Mouse (Mus musculus) CH12.LX (cell line): ENCODE measurements at regions not wholly inside any gene's neighbourhood (a gene's known extent, or its start where the extent isn't known, plus 50 kb on each side); places are given as distances from the start of the nearest gene placed in this dataset.

Experiments used
- DNase-seq: peaks from one replicate; pipeline ENCODE4 v3.0.0-alpha.2; 2013; ENCODE audit errors: extremely low read depth
- H3K27ac ChIP-seq: 2 replicates; pipeline ENCODE4 v1.5.1; 2012; ENCODE audit warnings: low read depth, mild to moderate bottlenecking, control low read depth, moderate library complexity; ENCODE audit not compliant: insufficient read depth
- H3K27me3 ChIP-seq: replicated peaks from 2 replicates; pipeline ENCODE3; 2012; ENCODE audit warnings: inconsistent platforms
- H3K36me3 ChIP-seq, 2 experiments: replicated peaks in 1 of 2; 2 replicates each; pipeline versions ENCODE3 to v1.6.1; 2012; ENCODE audit warnings: inconsistent platforms in 1 of 2, low read length in 1 of 2, mild to moderate bottlenecking in 1 of 2, mixed read lengths in 1 of 2, moderate library complexity in 1 of 2; ENCODE audit not compliant: control insufficient read depth in 1 of 2, insufficient read depth in 1 of 2
- H3K4me1 ChIP-seq, 2 experiments: 2 replicates each; pipeline ENCODE4 v1.6.1; 2012; ENCODE audit warnings: inconsistent platforms in 1 of 2, moderate library complexity in 1 of 2; ENCODE audit not compliant: insufficient read depth in 2 of 2, control insufficient read depth in 1 of 2
- H3K4me2 ChIP-seq: 2 replicates; pipeline ENCODE4 v1.6.1; 2012; ENCODE audit warnings: low read depth, mild to moderate bottlenecking, control low read depth; ENCODE audit not compliant: poor library complexity, insufficient read depth, severe bottlenecking
- H3K4me3 ChIP-seq, 3 experiments: fragments of 150-350 bp in 1 of 3; sonication (generic) in 1 of 3; replicated peaks in 1 of 3; 2 replicates each; pipeline versions ENCODE3 to v1.5.1; 2011 to 2012; ENCODE audit warnings: low read depth in 2 of 3, low read length in 2 of 3, mild to moderate bottlenecking in 2 of 3, moderate library complexity in 2 of 3, control low read depth in 1 of 3, improper control_type of control experiment in 1 of 3, inconsistent platforms in 1 of 3, mixed read lengths in 1 of 3; ENCODE audit not compliant: poor library complexity in 1 of 3
- H3K79me2 ChIP-seq: replicated peaks from 2 replicates; pipeline ENCODE4 v1.6.1; 2012; ENCODE audit warnings: mild to moderate bottlenecking, moderate library complexity; ENCODE audit not compliant: control insufficient read depth, poor library complexity, insufficient read depth, severe bottlenecking; ENCODE audit errors: extremely low read depth
- H3K9ac ChIP-seq: 2 replicates; pipeline ENCODE4 v1.6.1; 2012; ENCODE audit warnings: low read depth, mild to moderate bottlenecking, control low read depth, moderate library complexity; ENCODE audit not compliant: insufficient read depth
- H3K9me3 ChIP-seq: replicated peaks from 2 replicates; pipeline ENCODE3; 2012; ENCODE audit warnings: low read length, inconsistent platforms, mixed read lengths
- BHLHE40 ChIP-seq: IDR thresholded peaks from 2 replicates; pipeline ENCODE4 v1.6.1; 2011; ENCODE audit warnings: mild to moderate bottlenecking, low read depth, low read length, improper control_type of control experiment
- CHD2 ChIP-seq: IDR thresholded peaks from 2 replicates; pipeline ENCODE4 v1.6.1; 2011; ENCODE audit warnings: low read length, improper control_type of control experiment
- CTCF ChIP-seq, 2 experiments: IDR thresholded peaks in 1 of 2; conservative IDR thresholded peaks in 1 of 2; 2 replicates each; pipeline ENCODE4 v1.5.1; 2011 to 2012; ENCODE audit warnings: low read depth in 2 of 2, low read length in 2 of 2, improper control_type of control experiment in 1 of 2, inconsistent platforms in 1 of 2, mild to moderate bottlenecking in 1 of 2, moderate library complexity in 1 of 2
- E2F4 ChIP-seq: IDR thresholded peaks from 2 replicates; pipeline ENCODE4 v1.6.1; 2011; ENCODE audit warnings: low read depth, low read length, improper control_type of control experiment; ENCODE audit not compliant: insufficient replicate concordance
- ELF1 ChIP-seq: IDR thresholded peaks from 2 replicates; pipeline ENCODE4 v1.6.1; 2014; ENCODE audit warnings: low read depth, mild to moderate bottlenecking, inconsistent platforms, low read length, improper control_type of control experiment
- EP300 ChIP-seq: IDR thresholded peaks from 2 replicates; pipeline ENCODE4 v1.6.1; 2011; ENCODE audit warnings: low read length, improper control_type of control experiment
- GABPA ChIP-seq: IDR thresholded peaks from 2 replicates; pipeline ENCODE4 v1.6.1; 2012; ENCODE audit warnings: low read depth, low read length, improper control_type of control experiment, inconsistent platforms; ENCODE audit not compliant: insufficient replicate concordance
- IRF4 ChIP-seq: IDR thresholded peaks from 2 replicates; pipeline ENCODE4 v1.6.1; 2014; ENCODE audit warnings: low read depth, mild to moderate bottlenecking, inconsistent platforms, low read length, improper control_type of control experiment
- JUN ChIP-seq: IDR thresholded peaks from 2 replicates; pipeline ENCODE4 v1.6.1; 2011; ENCODE audit warnings: low read depth, mild to moderate bottlenecking, low read length, improper control_type of control experiment, moderate library complexity; ENCODE audit not compliant: insufficient read depth
- KAT2A ChIP-seq: IDR thresholded peaks from 2 replicates; pipeline ENCODE4 v1.6.1; 2012; ENCODE audit warnings: low read length, improper control_type of control experiment, inconsistent platforms; ENCODE audit not compliant: insufficient replicate concordance
- MAFK ChIP-seq: IDR thresholded peaks from 2 replicates; pipeline ENCODE4 v1.6.1; 2011; ENCODE audit warnings: low read length, improper control_type of control experiment; ENCODE audit not compliant: insufficient replicate concordance
- MAX ChIP-seq: IDR thresholded peaks from 2 replicates; pipeline ENCODE4 v1.6.1; 2011; ENCODE audit warnings: low read length, improper control_type of control experiment
- MEF2A ChIP-seq: IDR thresholded peaks from 2 replicates; pipeline ENCODE4 v1.6.1; 2014; ENCODE audit warnings: low read depth, mild to moderate bottlenecking, inconsistent platforms, low read length, improper control_type of control experiment, borderline replicate concordance
- MXI1 ChIP-seq: IDR thresholded peaks from 2 replicates; pipeline ENCODE4 v1.6.1; 2011; ENCODE audit warnings: mild to moderate bottlenecking, low read depth, low read length, improper control_type of control experiment
- NRF1 ChIP-seq: IDR thresholded peaks from 2 replicates; pipeline ENCODE4 v1.6.1; 2014; ENCODE audit warnings: low read depth, mild to moderate bottlenecking, inconsistent platforms, low read length, improper control_type of control experiment, moderate library complexity
- PAX5 ChIP-seq: IDR thresholded peaks from 2 replicates; pipeline ENCODE4 v1.6.1; 2012; ENCODE audit warnings: low read length, inconsistent platforms, mixed read lengths
- POLR2AphosphoS2 ChIP-seq: IDR thresholded peaks from 2 replicates; pipeline ENCODE4 v1.6.1; 2011; ENCODE audit warnings: low read depth, low read length, improper control_type of control experiment
- SIN3A ChIP-seq: IDR thresholded peaks from 2 replicates; pipeline ENCODE4 v1.6.1; 2012; ENCODE audit warnings: low read length, improper control_type of control experiment, inconsistent platforms
- UBTF ChIP-seq: IDR thresholded peaks from 2 replicates; pipeline ENCODE4 v1.6.1; 2012; ENCODE audit warnings: low read depth, mild to moderate bottlenecking, inconsistent platforms, low read length, improper control_type of control experiment, moderate library complexity
- USF2 ChIP-seq: conservative IDR thresholded peaks from 2 replicates; pipeline ENCODE4 v1.6.1; 2011; ENCODE audit warnings: low read depth, low read length, improper control_type of control experiment
- ZKSCAN1 ChIP-seq: IDR thresholded peaks from 2 replicates; pipeline ENCODE4 v1.6.1; 2012; ENCODE audit warnings: low read depth, inconsistent platforms, low read length, improper control_type of control experiment, borderline replicate concordance
- dilution Hi-C: fragments of 300-500 bp; cut with MboI; formaldehyde crosslinking; loops from 2 replicates; pipeline ENCODE4 v1.14.3; 2020; ENCODE audit warnings: low sequenced_read_pairs; ENCODE audit not compliant: extremely low pct_unique_long_range_greater_than_20kb, extremely low pct_ligation_motif_present
- in situ Hi-C: fragments of 300-500 bp; cut with MboI; formaldehyde crosslinking; loops from 3 replicates; pipeline ENCODE4 v1.14.3; 2019; ENCODE audit warnings: low sequenced_read_pairs, low pct_ligation_motif_present, low pct_unique_long_range_greater_than_20kb, mixed read lengths

GRCm38 (mm10) chr3:121617351-121617750 lies 53.2 kb upstream of the 4930432M17Rik start:
- H3K79me2 ChIP-seq, result no peaks in the 10 kb centered on the region
- in situ Hi-C loops, result no loop called here
- TF ChIP-seq MXI1 (no peak), JUN (no peak), MEF2A (no peak), E2F4 (no peak), GABPA (no peak)
- no peak for DNase-seq
- no peak overlapping the region for H3K4me2 ChIP-seq
- no peak overlapping the region for H3K27ac ChIP-seq
- peaks cover 0 to 6% of the 10 kb centered on the region in 2 experiments; a peak in 1 of 4 replicates for H3K4me1 ChIP-seq
- H3K9me3 ChIP-seq, result no peaks in the 10 kb centered on the region
- H3K9ac ChIP-seq, result no peak overlapping the region
- H3K36me3 ChIP-seq, result no peaks in the 10 kb centered on the region
- no peaks in the 10 kb centered on the region for H3K27me3 ChIP-seq
- H3K4me3 ChIP-seq, result no peak overlapping the region
- dilution Hi-C loops, result no loop called here

- TF ChIP-seq SIN3A (no peak), MAFK (no peak), CTCF (conservative IDR thresholded peaks at IDR 0.05 in 1 of 2, IDR thresholded peaks at IDR 0.05 in 1 of 2; ENCODE audit: low read depth in 2 of 2, low read length in 2 of 2) (no peak), USF2 (no peak), CHD2 (no peak), GABPA (no peak), ELF1 (no peak), NRF1 (no peak), POLR2AphosphoS2 (no peak), ZKSCAN1 (no peak), EP300 (no peak), MAX (no peak)
- no peaks in the 10 kb centered on the region for H3K27me3 ChIP-seq
These were observed 54.5 kb upstream of the 4930432M17Rik start for GRCm38 (mm10) chr3:121616075-121616474.

GRCm38 (mm10) chr3:121614741-121615140 lies 55.8 kb upstream of the 4930432M17Rik start:
- H3K4me3 ChIP-seq, result no peak overlapping the region
- H3K4me1 ChIP-seq, result peaks cover 0 to 6% of the 10 kb centered on the region in 2 experiments; a peak in 1 of 4 replicates
- dilution Hi-C loops, result no loop called here
- no peak overlapping the region for H3K4me2 ChIP-seq
- H3K79me2 ChIP-seq, result no peaks in the 10 kb centered on the region
- no peak for DNase-seq
- H3K36me3 ChIP-seq, result no peaks in the 10 kb centered on the region
- no peaks in the 10 kb centered on the region for H3K9me3 ChIP-seq
- H3K27ac ChIP-seq, result no peak overlapping the region
- no peaks in the 10 kb centered on the region for H3K27me3 ChIP-seq
- in situ Hi-C loops, result no loop called here
- TF ChIP-seq NRF1 (no peak), UBTF (no peak), CTCF (conservative IDR thresholded peaks at IDR 0.05 in 1 of 2, IDR thresholded peaks at IDR 0.05 in 1 of 2; ENCODE audit: low read depth in 2 of 2, low read length in 2 of 2) (no peak), PAX5 (no peak), IRF4 (no peak), BHLHE40 (no peak), ELF1 (no peak), KAT2A (no peak)
- H3K9ac ChIP-seq, result no peak overlapping the region

More at GRCm38 (mm10) chr3:121616075-121616474, 54.5 kb upstream of the 4930432M17Rik start:
- in situ Hi-C loops, result no loop called here
- Histone ChIP-seq H3K9ac (no peak overlapping the region), H3K27ac (no peak overlapping the region), H3K9me3 (no peaks in the 10 kb centered on the region), H3K4me1 (peaks cover 0 to 6% of the 10 kb centered on the region in 2 experiments; a peak in 1 of 4 replicates), H3K36me3 (no peaks in the 10 kb centered on the region), H3K4me2 (no peak overlapping the region), H3K4me3 (no peak overlapping the region), H3K79me2 (no peaks in the 10 kb centered on the region)
- no peak for DNase-seq
- dilution Hi-C loops, result no loop called here
